In genomic region chr1:187100624-187101023, GRCm38 (mm10) we compare ENCODE assay signal across 15 mouse cellular contexts.
"Had no signal": no experiment of that assay in that cellular context is flagged by ENCODE, and none has a peak within 500 bp of the region (broad histone marks: within the 10 kb centered on the region; RNA-seq: fewer than 3 reads in every experiment).

No protein-coding gene starts in this region.

- H3K27ac ChIP-seq: kidney, postnatal 0 days; layer of hippocampus, adult 2 months; limb, embryonic 13.5 days; liver, embryonic 12.5 days; liver, embryonic 15.5 days; lung, embryonic 15.5 days; midbrain, embryonic 10.5 days; midbrain, embryonic 13.5 days; stomach, postnatal 0 days had no signal

- H3K36me3 ChIP-seq: limb, embryonic 13.5 days; liver, embryonic 12.5 days; liver, embryonic 15.5 days; lung, embryonic 15.5 days; midbrain, embryonic 10.5 days; midbrain, embryonic 13.5 days had no signal

- H3K27me3 ChIP-seq: limb, embryonic 13.5 days; liver, embryonic 12.5 days; liver, embryonic 15.5 days; lung, embryonic 15.5 days; megakaryocyte, embryonic 14.5 days; midbrain, embryonic 13.5 days had no signal

- DNase-seq: kidney, adult 2 months; kidney, postnatal 25 days; left cerebral cortex, postnatal 4 days; liver; thymus, postnatal 25 days had no signal

- H3K4me2 ChIP-seq: limb, embryonic 13.5 days; liver, embryonic 12.5 days; liver, embryonic 15.5 days; lung, embryonic 15.5 days; midbrain, embryonic 13.5 days had no signal

- H3K4me1 ChIP-seq: limb, embryonic 13.5 days; liver, embryonic 12.5 days; liver, embryonic 15.5 days; megakaryocyte, embryonic 14.5 days; midbrain, embryonic 10.5 days; midbrain, embryonic 13.5 days had no signal

- H3K9me3 ChIP-seq: limb, embryonic 13.5 days; liver, embryonic 12.5 days; liver, embryonic 15.5 days; lung, embryonic 15.5 days; midbrain, embryonic 10.5 days; midbrain, embryonic 13.5 days had no signal

- H3K4me3 ChIP-seq: layer of hippocampus, adult 2 months; limb, embryonic 13.5 days; liver, embryonic 12.5 days; liver, embryonic 15.5 days; lung, embryonic 15.5 days; megakaryocyte, embryonic 14.5 days; midbrain, embryonic 10.5 days; midbrain, embryonic 13.5 days had no signal
